Mouse (Mus musculus) gastrocnemius, postnatal 14 days (tissue): Measurements from ENCODE around the gene Smim26. TPM values are rescaled to one million over a fixed set of nuclear protein-coding genes. Genes with fewer than 3 reads are reported as not detected.
A peak's percentile ranks its signal among the peaks of the same experiment; 100 is the strongest.

Experiments
- DNase-seq: peaks from one replicate; pipeline ENCODE4 v3.0.0; 2021; ENCODE audit warnings: mixed read lengths
- intact Hi-C: fragments of 180-260 bp; cut with DNase I; formaldehyde crosslinking; loops from one replicate; pipeline ENCODE4 v1.15.1; 2025; ENCODE audit warnings: low total_unique reads
- microRNA-seq, 2 experiments: library from miRNA; unstranded; fragments of <30 nt; microRNA quantifications; one replicate each; pipeline ENCODE4 v1.2.0; 2021
- total RNA-seq, 2 experiments: library from RNA; stranded (reverse); gene quantifications; 2 replicates each; pipeline ENCODE4 v1.2.3; 2021

Gene Smim26
- total RNA-seq, 2 experiments from 2014 or later = 48.2 to 59.3 TPM

GRCm38 (mm10) chr2:144634231-144634630 is 40.4 kb downstream of the Smim26 start:
- peak; percentile 11 for DNase-seq
- intact Hi-C loops = no loop called here

DNA sequence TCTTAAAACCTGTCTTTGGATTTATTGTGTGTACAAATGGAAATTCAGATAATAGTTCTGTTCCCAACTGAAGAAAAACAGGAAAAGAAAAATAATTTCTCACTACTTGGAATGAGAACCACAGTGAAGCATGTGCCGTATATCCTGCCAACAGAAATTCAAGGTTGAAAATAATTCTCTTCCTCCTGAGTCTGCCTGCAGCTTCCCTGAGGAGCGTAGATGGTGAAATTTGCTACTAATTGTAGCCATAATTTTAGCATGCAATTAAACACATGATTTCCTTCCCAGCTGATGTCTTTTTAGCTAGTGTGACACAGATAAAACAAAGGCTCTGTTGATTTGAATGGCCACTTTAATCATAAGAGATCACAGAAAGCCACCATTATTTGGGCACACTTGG is 40.9 kb downstream of the Smim26 start:
- intact Hi-C loops = loop anchor here (5.0 kb wide), 1 partner anchor 233 kb away; no protein-coding TSS in a partner anchor
- no peak for DNase-seq

DNA sequence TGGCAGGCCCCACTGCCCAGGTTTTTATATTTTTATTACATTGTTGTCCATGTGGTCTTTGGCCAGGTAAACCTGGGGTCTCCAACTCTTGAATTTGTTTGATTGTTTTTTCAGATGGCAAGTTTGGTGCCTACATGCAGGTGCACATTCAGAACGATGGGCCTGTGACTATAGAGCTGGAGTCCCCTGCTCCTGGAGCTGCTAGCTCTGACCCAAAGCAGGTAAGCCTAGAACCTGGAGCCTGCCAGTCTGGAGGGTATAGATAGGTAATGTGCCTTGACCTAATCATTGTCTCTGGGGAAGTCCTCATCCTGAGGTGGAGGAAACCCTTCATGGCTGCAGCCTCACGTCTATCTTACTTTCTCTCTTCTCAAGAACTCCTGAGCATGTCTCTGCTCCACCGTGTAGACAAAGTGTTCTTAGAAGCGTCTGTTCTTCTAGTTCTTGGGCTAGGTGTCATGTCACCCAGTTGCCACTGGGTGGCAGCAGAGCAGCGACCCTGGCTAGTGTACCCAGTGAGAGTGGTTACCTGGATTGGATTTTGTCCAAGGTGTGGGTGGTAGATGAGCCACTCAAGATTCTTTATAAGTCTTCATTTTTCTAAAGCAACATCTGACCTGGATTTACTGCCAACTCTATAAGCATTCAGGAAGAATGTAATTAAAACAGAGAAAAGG is 41.9 kb downstream of the Smim26 start:
- intact Hi-C loops = loop anchor here (5.0 kb wide), 1 partner anchor 232 kb away; no protein-coding TSS in a partner anchor
- peak; percentile 38 for DNase-seq

GRCm38 (mm10) chr2:144637204-144637603 is 43.4 kb downstream of the Smim26 start:
- DNase-seq = no peak
- intact Hi-C loops = loop anchor here (5.0 kb wide), 1 partner anchor 230 kb away; no protein-coding TSS in a partner anchor

GRCm38 (mm10) chr2:144637671-144638395 is 44.0 kb downstream of the Smim26 start:
- intact Hi-C loops = loop anchor here (5.0 kb wide), 1 partner anchor 229 kb away; no protein-coding TSS in a partner anchor
- no peak for DNase-seq

- DNase-seq = peak; percentile 17
- intact Hi-C loops = loop anchor here (5.0 kb wide), 1 partner anchor 229 kb away; no protein-coding TSS in a partner anchor
Measured at GRCm38 (mm10) chr2:144638719-144639118, 44.9 kb downstream of the Smim26 start.

DNA sequence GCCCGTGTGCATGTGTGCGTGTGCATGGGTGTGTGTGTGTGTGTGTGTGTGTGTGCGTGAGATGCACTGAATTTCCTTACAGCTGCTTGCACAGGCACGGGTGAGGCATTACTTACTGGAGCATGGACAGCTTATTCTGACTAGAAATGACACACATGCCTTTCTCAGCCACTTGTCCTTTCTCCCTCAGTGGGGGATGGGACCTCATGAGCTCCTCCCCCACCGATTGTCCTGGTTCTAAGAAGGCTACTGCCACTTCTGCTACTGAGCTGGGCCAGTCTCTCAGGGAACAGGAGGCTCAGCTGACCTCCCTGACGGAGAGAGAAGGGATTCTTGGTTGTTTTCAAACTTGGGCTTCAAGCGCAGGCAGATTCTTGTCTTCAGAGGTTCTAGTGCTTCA is 46.2 kb downstream of the Smim26 start:
- no peak for DNase-seq
- intact Hi-C loops = no loop called here

GRCm38 (mm10) chr2:144641991-144642390 is 48.1 kb downstream of the Smim26 start:
- intact Hi-C loops = no loop called here
- DNase-seq = peak; percentile 16

Small RNA genes within 50 kb of the gene (microRNA-seq; reads per million reads assigned to microRNA genes)
- 0 reads per million in 2 experiments for gene Gm24823

Other genes with a start within 250 kb of the Smim26 start
- 10 to 100 TPM; 15.4 to 18.8 TPM for gene Kat14, start 225.1 kb upstream of the Smim26 start, total RNA-seq
- 1 to 10 TPM; 5.7 to 6.5 TPM for gene Pet117, start 225.1 kb upstream of the Smim26 start, total RNA-seq
- under 1 TPM; 0.47 to 0.84 TPM for gene Dzank1, start 66.6 kb upstream of the Smim26 start, total RNA-seq
- 10 to 100 TPM in 1 of 2 experiments, 1 to 10 TPM in 1; 7.9 to 10.6 TPM for gene Polr3f, start 66.3 kb upstream of the Smim26 start, total RNA-seq
- gene Rbbp9, start 43.2 kb upstream of the Smim26 start, total RNA-seq = 1 to 10 TPM; 7.4 to 7.9 TPM
- 10 to 100 TPM; 11.1 to 14.1 TPM for gene Sec23b, start 37.8 kb upstream of the Smim26 start, total RNA-seq
- 10 to 100 TPM; 12.1 to 12.5 TPM for gene Dtd1, start 5.8 kb downstream of the Smim26 start, total RNA-seq
- not detected for gene Scp2d1, start 229.6 kb downstream of the Smim26 start, total RNA-seq